Mouse (Mus musculus): Measurements from ENCODE around the gene Zim1. TPM values are rescaled to one million over a fixed set of nuclear protein-coding genes. Genes with fewer than 3 reads are reported as not detected.
A peak's percentile ranks its signal among the peaks of the same experiment; 100 is the strongest.

The Zim1 gene
- polyA plus RNA-seq, 1 experiment from 2014 or later: 4.3 TPM

GRCm38 (mm10) chr7:6663430-6663829 lies 32.8 kb downstream of the Zim1 start:
- DNase-seq (no peak), ATAC-seq (ENCODE audit: low FRiP score, low TSS enrichment) (no peak)
- no peaks in the 10 kb centered on the region for H3K4me1 ChIP-seq (ENCODE audit: control insufficient read depth, insufficient read depth, low read length)
- no peak overlapping the region for H3K4me3 ChIP-seq (replicated peaks; ENCODE audit: low read depth, low read length)
- H3K9me3 ChIP-seq (ENCODE audit: control insufficient read depth, low read length): no peaks in the 10 kb centered on the region
- no peak overlapping the region for H3K27ac ChIP-seq (replicated peaks; ENCODE audit: low read depth, low read length)
- H3K36me3 ChIP-seq (ENCODE audit: control insufficient read depth, insufficient read depth, low read length): no peaks in the 10 kb centered on the region
- no peaks in the 10 kb centered on the region for H3K27me3 ChIP-seq (ENCODE audit: control insufficient read depth, insufficient read depth, low read length)
- no peak overlapping the region for H3K9ac ChIP-seq (replicated peaks; ENCODE audit: low read length)
- H3K4me2 ChIP-seq (ENCODE audit: low read length): no peak overlapping the region
- 89% methylated on average over 7 of the region's 7 CpGs for WGBS

- no peak overlapping the region for H3K9ac ChIP-seq (replicated peaks; ENCODE audit: low read length)
- H3K36me3 ChIP-seq (ENCODE audit: control insufficient read depth, insufficient read depth, low read length): no peaks in the 10 kb centered on the region
- no peak overlapping the region for H3K4me2 ChIP-seq (ENCODE audit: low read length)
- no peak overlapping the region for H3K4me3 ChIP-seq (replicated peaks; ENCODE audit: low read depth, low read length)
- no peaks in the 10 kb centered on the region for H3K9me3 ChIP-seq (ENCODE audit: control insufficient read depth, low read length)
- WGBS: 16% methylated on average over 2 of the region's 2 CpGs
- peak; percentile 87 for DNase-seq
- H3K27ac ChIP-seq (replicated peaks; ENCODE audit: low read depth, low read length): no peak overlapping the region
- ATAC-seq (ENCODE audit: low FRiP score, low TSS enrichment): no peak; the same call in 1 of the 2 replicates
- H3K27me3 ChIP-seq (ENCODE audit: control insufficient read depth, insufficient read depth, low read length): no peaks in the 10 kb centered on the region
- H3K4me1 ChIP-seq (ENCODE audit: control insufficient read depth, insufficient read depth, low read length): no peaks in the 10 kb centered on the region
These were observed 36.6 kb downstream of the Zim1 start for GRCm38 (mm10) chr7:6659605-6660004.

GRCm38 (mm10) chr7:6658606-6659005 lies 37.6 kb downstream of the Zim1 start:
- Histone ChIP-seq H3K4me2 (ENCODE audit: low read length) (no peak overlapping the region), H3K27me3 (ENCODE audit: control insufficient read depth, insufficient read depth, low read length) (no peaks in the 10 kb centered on the region), H3K4me1 (ENCODE audit: control insufficient read depth, insufficient read depth, low read length) (no peaks in the 10 kb centered on the region), H3K27ac (replicated peaks; ENCODE audit: low read depth, low read length) (no peak overlapping the region), H3K36me3 (ENCODE audit: control insufficient read depth, insufficient read depth, low read length) (no peaks in the 10 kb centered on the region), H3K9ac (replicated peaks; ENCODE audit: low read length) (no peak overlapping the region), H3K9me3 (ENCODE audit: control insufficient read depth, low read length) (no peaks in the 10 kb centered on the region), H3K4me3 (replicated peaks; ENCODE audit: low read depth, low read length) (no peak overlapping the region)
- DNase-seq: peak; percentile 0
- no peak for ATAC-seq (ENCODE audit: low FRiP score, low TSS enrichment)
- WGBS: 86% methylated on average over 7 of the region's 7 CpGs

GRCm38 (mm10) chr7:6652151-6652550 lies 44.1 kb downstream of the Zim1 start:
- WGBS: 87% methylated on average over 5 of the region's 5 CpGs
- ATAC-seq (ENCODE audit: low FRiP score, low TSS enrichment): no peak
- Histone ChIP-seq H3K4me1 (ENCODE audit: control insufficient read depth, insufficient read depth, low read length) (no peaks in the 10 kb centered on the region), H3K4me2 (ENCODE audit: low read length) (no peak overlapping the region), H3K27ac (replicated peaks; ENCODE audit: low read depth, low read length) (no peak overlapping the region), H3K9ac (replicated peaks; ENCODE audit: low read length) (no peak overlapping the region), H3K27me3 (ENCODE audit: control insufficient read depth, insufficient read depth, low read length) (no peaks in the 10 kb centered on the region), H3K4me3 (replicated peaks; ENCODE audit: low read depth, low read length) (no peak overlapping the region), H3K36me3 (ENCODE audit: control insufficient read depth, insufficient read depth, low read length) (no peaks in the 10 kb centered on the region), H3K9me3 (ENCODE audit: control insufficient read depth, low read length) (no peaks in the 10 kb centered on the region)
- DNase-seq: no peak

- no peak overlapping the region for H3K4me2 ChIP-seq (ENCODE audit: low read length)
- H3K9ac ChIP-seq (replicated peaks; ENCODE audit: low read length): no peak overlapping the region
- H3K4me1 ChIP-seq (ENCODE audit: control insufficient read depth, insufficient read depth, low read length): no peaks in the 10 kb centered on the region
- H3K27me3 ChIP-seq (ENCODE audit: control insufficient read depth, insufficient read depth, low read length): no peaks in the 10 kb centered on the region
- WGBS: 81% methylated on average over 7 of the region's 7 CpGs
- no peak for DNase-seq
- H3K4me3 ChIP-seq (replicated peaks; ENCODE audit: low read depth, low read length): no peak overlapping the region
- H3K9me3 ChIP-seq (ENCODE audit: control insufficient read depth, low read length): no peaks in the 10 kb centered on the region
- H3K27ac ChIP-seq (replicated peaks; ENCODE audit: low read depth, low read length): no peak overlapping the region
- no peak for ATAC-seq (ENCODE audit: low FRiP score, low TSS enrichment)
- H3K36me3 ChIP-seq (ENCODE audit: control insufficient read depth, insufficient read depth, low read length): no peaks in the 10 kb centered on the region
These were observed 45.0 kb downstream of the Zim1 start for GRCm38 (mm10) chr7:6651221-6651620.

DNA sequence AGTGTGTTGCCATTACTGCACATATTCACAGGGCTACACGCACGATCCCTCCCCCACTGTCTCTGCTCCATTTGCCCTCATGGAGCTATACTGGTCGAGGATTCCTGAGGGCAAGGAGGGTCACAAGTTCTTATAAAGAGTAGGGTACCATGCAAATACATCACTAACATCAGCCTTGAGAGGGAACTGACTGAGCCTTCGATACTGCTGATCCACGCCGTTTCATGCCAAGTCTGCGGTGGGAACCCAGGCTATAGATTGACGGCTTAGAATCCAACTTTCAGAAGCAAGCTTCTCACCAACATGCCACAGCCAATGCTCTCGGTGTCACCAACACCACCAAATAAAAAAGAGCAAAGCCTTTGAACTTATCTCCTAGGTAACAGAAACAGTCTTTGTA lies 45.7 kb downstream of the Zim1 start:
- WGBS: 91% methylated on average over 9 of the region's 9 CpGs
- no peak overlapping the region for H3K4me3 ChIP-seq (replicated peaks; ENCODE audit: low read depth, low read length)
- no peaks in the 10 kb centered on the region for H3K4me1 ChIP-seq (ENCODE audit: control insufficient read depth, insufficient read depth, low read length)
- ATAC-seq (ENCODE audit: low FRiP score, low TSS enrichment) (no peak), DNase-seq (no peak)
- no peaks in the 10 kb centered on the region for H3K27me3 ChIP-seq (ENCODE audit: control insufficient read depth, insufficient read depth, low read length)
- no peaks in the 10 kb centered on the region for H3K36me3 ChIP-seq (ENCODE audit: control insufficient read depth, insufficient read depth, low read length)
- H3K9me3 ChIP-seq (ENCODE audit: control insufficient read depth, low read length): no peaks in the 10 kb centered on the region
- no peak overlapping the region for H3K9ac ChIP-seq (replicated peaks; ENCODE audit: low read length)
- no peak overlapping the region for H3K4me2 ChIP-seq (ENCODE audit: low read length)
- H3K27ac ChIP-seq (replicated peaks; ENCODE audit: low read depth, low read length): no peak overlapping the region

- WGBS: 88% methylated on average over 3 of the region's 3 CpGs
These were observed 50.4 kb downstream of the Zim1 start for GRCm38 (mm10) chr7:6645821-6646220.

GRCm38 (mm10) chr7:6638076-6638475 lies 58.2 kb downstream of the Zim1 start:
- DNase-seq: no peak
- WGBS: 94% methylated on average over 4 of the region's 4 CpGs

More at GRCm38 (mm10) chr7:6645821-6646220, 50.4 kb downstream of the Zim1 start:
- ATAC-seq (ENCODE audit: low FRiP score, low TSS enrichment) (no peak), DNase-seq (no peak)
- Histone ChIP-seq H3K27me3 (ENCODE audit: control insufficient read depth, insufficient read depth, low read length) (no peaks in the 10 kb centered on the region), H3K9me3 (ENCODE audit: control insufficient read depth, low read length) (no peaks in the 10 kb centered on the region), H3K4me3 (replicated peaks; ENCODE audit: low read depth, low read length) (no peak overlapping the region), H3K36me3 (ENCODE audit: control insufficient read depth, insufficient read depth, low read length) (no peaks in the 10 kb centered on the region), H3K4me2 (ENCODE audit: low read length) (no peak overlapping the region), H3K9ac (replicated peaks; ENCODE audit: low read length) (no peak overlapping the region), H3K4me1 (ENCODE audit: control insufficient read depth, insufficient read depth, low read length) (no peaks in the 10 kb centered on the region), H3K27ac (replicated peaks; ENCODE audit: low read depth, low read length) (no peak overlapping the region)

GRCm38 (mm10) chr7:6636741-6637140 lies 59.5 kb downstream of the Zim1 start:
- 94% methylated on average over 4 of the region's 4 CpGs for WGBS
- no peak for DNase-seq

More at GRCm38 (mm10) chr7:6638076-6638475, 58.2 kb downstream of the Zim1 start:
- no peak for ATAC-seq (ENCODE audit: low FRiP score, low TSS enrichment)
- H3K27me3 ChIP-seq (ENCODE audit: control insufficient read depth, insufficient read depth, low read length): no peaks in the 10 kb centered on the region
- no peak overlapping the region for H3K4me2 ChIP-seq (ENCODE audit: low read length)
- H3K4me1 ChIP-seq (ENCODE audit: control insufficient read depth, insufficient read depth, low read length): no peaks in the 10 kb centered on the region
- no peak overlapping the region for H3K9ac ChIP-seq (replicated peaks; ENCODE audit: low read length)
- H3K27ac ChIP-seq (replicated peaks; ENCODE audit: low read depth, low read length): no peak overlapping the region
- no peaks in the 10 kb centered on the region for H3K36me3 ChIP-seq (ENCODE audit: control insufficient read depth, insufficient read depth, low read length)
- H3K9me3 ChIP-seq (ENCODE audit: control insufficient read depth, low read length): peaks cover 15% of the 10 kb centered on the region; the same call in 1 of the 2 replicates
- no peak overlapping the region for H3K4me3 ChIP-seq (replicated peaks; ENCODE audit: low read depth, low read length)

More at GRCm38 (mm10) chr7:6636741-6637140, 59.5 kb downstream of the Zim1 start:
- ATAC-seq (ENCODE audit: low FRiP score, low TSS enrichment): no peak
- Histone ChIP-seq H3K9me3 (ENCODE audit: control insufficient read depth, low read length) (peaks cover 16% of the 10 kb centered on the region), H3K27ac (replicated peaks; ENCODE audit: low read depth, low read length) (no peak overlapping the region), H3K27me3 (ENCODE audit: control insufficient read depth, insufficient read depth, low read length) (no peaks in the 10 kb centered on the region), H3K9ac (replicated peaks; ENCODE audit: low read length) (no peak overlapping the region), H3K4me3 (replicated peaks; ENCODE audit: low read depth, low read length) (no peak overlapping the region), H3K4me2 (ENCODE audit: low read length) (no peak overlapping the region), H3K36me3 (ENCODE audit: control insufficient read depth, insufficient read depth, low read length) (no peaks in the 10 kb centered on the region), H3K4me1 (ENCODE audit: control insufficient read depth, insufficient read depth, low read length) (no peaks in the 10 kb centered on the region)
